Mouse (Mus musculus) erythroblast, adult 5-6 weeks (primary cell): Measurements from ENCODE around the gene Prss12. TPM values are rescaled to one million over a fixed set of nuclear protein-coding genes. Genes with fewer than 3 reads are reported as not detected.

Experiments
- ATAC-seq: replicated peaks from 2 replicates; pipeline ENCODE4 v1.8.0; 2016; ENCODE audit warnings: moderate number of reproducible peaks, mild to moderate bottlenecking, moderate TSS enrichment, inconsistent platforms; ENCODE audit not compliant: poor library complexity, low FRiP score, severe bottlenecking
- total RNA-seq, 2 experiments: library from RNA; stranded (forward) in 1 of 2; stranded (reverse) in 1 of 2; fragments of 150-400 nt in 1 of 2; fragments of 200-764, 138-1000 nt in 1 of 2; gene quantifications; 2 replicates each; pipeline versions ENCODE4 v1.2.3 to v1.2.4; 2015 to 2017; ENCODE audit warnings: low replicate concordance in 2 of 2

Gene Prss12
- total RNA-seq (2015; ENCODE audit: low replicate concordance), result not detected in 2 replicates
- total RNA-seq (2017; ENCODE audit: low replicate concordance), result not detected in 2 replicates

GRCm38 (mm10) chr3:123446708-123447537, at the start of gene Prss12:
Prss12 (plus strand) TSS chr3:123446913.
- no peak for ATAC-seq

GRCm38 (mm10) chr3:123397562-123398481, 48.9 kb upstream of the Prss12 start:
- no peak for ATAC-seq

- ATAC-seq, result no peak
These were observed 41.8 kb upstream of the Prss12 start for GRCm38 (mm10) chr3:123404945-123405344.

- ATAC-seq, result no peak
These were observed 34.7 kb upstream of the Prss12 start for GRCm38 (mm10) chr3:123411821-123412578.

- no peak for ATAC-seq
These were observed 33.5 kb upstream of the Prss12 start for GRCm38 (mm10) chr3:123413173-123413572.

- no peak for ATAC-seq
These were observed 21.1 kb upstream of the Prss12 start for GRCm38 (mm10) chr3:123425647-123426046.

GRCm38 (mm10) chr3:123428005-123428404, 18.7 kb upstream of the Prss12 start:
- ATAC-seq, result no peak

- no peak for ATAC-seq
These were observed 16.9 kb upstream of the Prss12 start for GRCm38 (mm10) chr3:123429597-123430458.

GRCm38 (mm10) chr3:123431951-123432674, 14.6 kb upstream of the Prss12 start:
- no peak for ATAC-seq

GRCm38 (mm10) chr3:123433362-123433761, 13.4 kb upstream of the Prss12 start:
- ATAC-seq, result no peak

GRCm38 (mm10) chr3:123437608-123438007, 9.1 kb upstream of the Prss12 start:
- no peak for ATAC-seq

- no peak for ATAC-seq
These were observed 6.2 kb upstream of the Prss12 start for GRCm38 (mm10) chr3:123440490-123440889.

- no peak for ATAC-seq
These were observed 2.2 kb upstream of the Prss12 start for GRCm38 (mm10) chr3:123444466-123444865.

GRCm38 (mm10) chr3:123447538-123448059, 886 bp downstream of the Prss12 start:
- no peak for ATAC-seq

GRCm38 (mm10) chr3:123448096-123448495, 1.4 kb downstream of the Prss12 start:
- no peak for ATAC-seq

- no peak for ATAC-seq
These were observed 3.4 kb downstream of the Prss12 start for GRCm38 (mm10) chr3:123450107-123450506.

GRCm38 (mm10) chr3:123452904-123453303, 6.2 kb downstream of the Prss12 start:
- ATAC-seq, result no peak

GRCm38 (mm10) chr3:123459492-123459891, 12.8 kb downstream of the Prss12 start:
- ATAC-seq, result no peak
